Mouse (Mus musculus) 3134 (cell line): ENCODE measurements at regions not wholly inside any gene's neighbourhood (a gene's known extent, or its start where the extent isn't known, plus 50 kb on each side); places are given as distances from the start of the nearest gene placed in this dataset.

Experiments used
- DNase-seq: peaks from one replicate; pipeline ENCODE4 v3.0.0-alpha.2; 2011; ENCODE audit warnings: low spot score; ENCODE audit not compliant: insufficient read length; ENCODE audit errors: extremely low read depth

DNA sequence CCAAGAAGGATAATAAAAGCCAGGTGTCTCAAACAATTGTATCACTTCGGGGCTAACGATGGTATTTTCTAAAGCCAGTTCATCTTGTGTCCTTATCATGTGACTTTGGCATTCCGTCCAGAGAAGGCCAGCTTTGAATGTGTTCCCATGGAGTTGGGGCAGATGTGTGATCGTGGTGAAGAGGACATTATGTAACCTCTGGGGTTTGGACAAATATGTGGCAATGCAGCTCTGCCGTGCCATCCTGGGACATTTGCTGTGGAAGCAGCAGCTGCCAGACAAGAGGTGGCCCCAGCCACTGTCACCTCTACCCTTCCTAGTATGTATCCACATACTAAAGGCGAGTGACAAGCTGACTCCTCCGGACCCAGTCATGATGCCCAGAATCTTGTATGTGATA, 60.8 kb upstream of the Prok2 start:
- no peak for DNase-seq

DNA sequence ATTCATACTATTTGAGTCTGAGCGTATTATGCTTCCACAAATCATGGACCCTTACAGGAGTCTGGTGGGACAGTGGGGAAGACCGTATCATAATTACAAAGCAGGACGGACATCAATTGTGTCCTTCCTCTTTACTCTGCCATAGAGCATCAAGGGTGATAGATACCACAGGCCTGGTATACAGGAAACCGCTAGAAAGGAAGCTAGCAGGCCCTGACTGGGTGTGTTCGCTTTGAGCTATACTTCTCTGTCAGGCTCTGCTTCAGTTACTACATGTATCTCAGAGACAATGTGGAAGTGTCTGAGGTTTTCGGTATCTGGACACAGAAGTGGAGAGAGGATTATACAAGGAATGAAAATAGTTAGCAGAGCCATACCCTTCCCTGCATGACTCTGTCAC, 59.0 kb upstream of the Prok2 start:
- no peak for DNase-seq

DNA sequence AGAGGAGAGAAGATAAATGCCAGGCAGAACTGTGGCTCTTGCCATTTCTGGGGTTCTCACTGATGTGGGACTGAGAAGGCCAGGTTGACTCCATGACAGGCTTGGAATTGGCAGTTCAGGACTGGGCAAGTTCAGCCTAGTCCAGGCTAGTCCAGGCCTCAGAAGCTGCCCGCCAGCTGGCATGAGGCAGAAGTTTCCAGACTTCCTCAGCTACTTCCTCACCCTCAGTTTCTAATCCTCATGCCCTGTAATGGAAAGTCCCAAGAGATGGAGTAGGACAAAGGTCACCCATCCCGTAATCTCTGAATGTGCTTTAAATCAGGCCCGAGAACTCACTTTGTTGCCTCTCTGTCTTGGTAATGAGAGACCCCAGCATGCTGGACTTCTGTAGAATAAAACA, 58.6 kb upstream of the Prok2 start:
- no peak for DNase-seq

DNA sequence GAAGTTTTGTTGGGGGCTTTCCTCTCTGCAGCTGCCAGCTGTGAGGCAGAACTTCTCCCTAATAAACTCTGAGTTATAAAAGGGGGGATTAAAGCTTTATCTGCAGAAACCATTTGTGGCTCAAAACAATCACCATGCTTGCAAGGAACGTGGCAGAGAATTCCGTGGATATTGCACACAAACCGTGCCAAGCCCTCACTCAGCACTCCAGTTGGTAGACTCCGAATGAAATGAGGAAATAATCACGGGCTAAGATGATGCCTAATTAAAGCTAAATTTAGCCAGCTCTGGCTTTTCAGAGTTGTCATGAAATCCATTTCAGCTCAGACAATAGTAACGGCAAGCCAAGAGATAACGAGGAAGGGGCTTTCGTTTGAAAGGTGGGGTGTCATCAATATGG, 58.1 kb upstream of the Prok2 start:
- DNase-seq, result no peak

DNA sequence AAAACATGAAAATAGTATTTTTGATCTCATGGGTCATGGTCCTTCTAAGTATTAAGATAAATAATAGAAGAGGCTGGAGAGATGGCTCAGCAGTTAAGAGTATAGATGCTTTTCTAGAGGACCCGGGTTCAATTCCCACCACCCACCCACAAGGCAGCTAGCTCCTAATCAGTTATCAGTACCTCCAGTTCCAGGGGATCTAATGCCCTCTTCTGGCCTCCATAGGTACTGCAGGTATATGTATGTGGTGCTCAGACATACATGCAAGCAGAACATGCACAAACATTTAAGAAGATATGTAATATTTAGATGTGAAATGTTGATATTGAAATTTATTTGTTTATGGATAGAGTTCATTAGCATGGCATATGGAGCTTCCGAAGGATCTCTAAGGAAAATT, 56.8 kb upstream of the Prok2 start:
- no peak for DNase-seq
